Comparison of ENCODE assay signal across 8 mouse cellular contexts in the genomic region with DNA sequence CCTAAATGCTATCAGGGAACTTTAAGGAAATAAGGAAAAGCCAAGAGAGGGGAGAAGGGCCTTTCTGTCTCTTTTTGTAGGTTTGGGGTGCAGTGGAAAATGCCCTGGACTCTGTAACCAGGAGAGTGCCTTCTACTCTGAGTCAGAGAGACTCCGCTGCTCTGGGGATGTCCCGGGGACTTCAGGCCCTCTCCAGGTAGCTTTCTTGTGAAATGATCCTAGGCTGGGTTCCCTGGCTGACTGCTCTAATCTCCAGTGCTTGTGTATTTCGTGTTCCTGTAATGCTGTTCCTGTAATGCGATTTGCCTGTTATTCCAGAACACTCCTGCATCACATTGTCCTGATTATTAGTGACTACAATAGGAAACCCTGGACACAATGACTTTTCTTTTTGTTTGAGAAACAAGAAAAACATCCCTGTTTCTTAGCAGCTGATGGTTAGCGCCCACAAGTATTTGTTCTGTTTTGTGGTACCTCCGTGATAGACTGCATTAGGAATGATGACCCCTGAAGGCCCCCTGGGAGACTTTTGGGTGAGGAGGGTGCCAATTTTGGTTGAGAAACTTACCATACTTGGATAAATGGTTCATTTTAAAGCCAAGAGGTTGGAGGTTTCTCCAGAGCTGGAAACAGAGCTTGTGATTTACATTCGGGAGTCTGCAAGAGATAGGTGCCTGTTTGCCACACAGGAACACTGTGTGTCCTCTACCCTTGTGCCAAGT. TPM values are rescaled to one million over a fixed set of nuclear protein-coding genes. Genes with fewer than 3 reads are reported as not detected.
DNase-seq lines count a peak whose midpoint lies in the region; ATAC-seq lines count a peak whose summit lies in the region.

No protein-coding gene starts in this region.

- peak overlapping the region; percentile 82 for H3K4me3 ChIP-seq in embryonic facial prominence, embryonic 11.5 days (ENCODE audit: low read depth, low read length)
- H3K4me3 ChIP-seq in limb, embryonic 10.5 days = peak overlapping the region; percentile 89
- peak overlapping the region; percentile 85 for H3K4me3 ChIP-seq in neural tube, embryonic 13.5 days

- no peaks in the 10 kb centered on the region for H3K27me3 ChIP-seq in embryonic facial prominence, embryonic 11.5 days (ENCODE audit: control insufficient read depth, insufficient read depth, low read length)
- H3K27me3 ChIP-seq in limb, embryonic 10.5 days (ENCODE audit: low read depth, poor library complexity, severe bottlenecking) = no peaks in the 10 kb centered on the region
- no peaks in the 10 kb centered on the region for H3K27me3 ChIP-seq in neural tube, embryonic 13.5 days

- DNase-seq in frontal cortex, postnatal 36 days (ENCODE audit: low spot score in 2 of 2) = no peak
- DNase-seq in CD4-positive helper T cell, adult 2 months (ENCODE audit: low read depth, low spot score) = peak; percentile 58
- peak; percentile 3 for DNase-seq in embryonic facial prominence, embryonic 11.5 days (ENCODE audit: low spot score)
- peak; percentile 36 for DNase-seq in limb, embryonic 10.5 days (ENCODE audit: low spot score)
- no peak for DNase-seq in gastrocnemius, postnatal 10 days
- no peak for DNase-seq in adrenal gland, postnatal 4 days (ENCODE audit: low spot score in 2 of 2)

- H3K27ac ChIP-seq in embryonic facial prominence, embryonic 11.5 days (replicated peaks; ENCODE audit: low read depth, low read length) = no peak overlapping the region
- peak overlapping the region; percentile 94 for H3K27ac ChIP-seq in limb, embryonic 10.5 days
- H3K27ac ChIP-seq in neural tube, embryonic 13.5 days (replicated peaks) = peak overlapping the region; percentile 69; the same call in 1 of the 2 replicates

- no peaks in the 10 kb centered on the region for H3K36me3 ChIP-seq in embryonic facial prominence, embryonic 11.5 days (replicated peaks; ENCODE audit: control insufficient read depth, insufficient read depth, low read depth, low read length)
- H3K36me3 ChIP-seq in limb, embryonic 10.5 days = no peaks in the 10 kb centered on the region
- H3K36me3 ChIP-seq in neural tube, embryonic 13.5 days = no peaks in the 10 kb centered on the region

- H3K4me2 ChIP-seq in embryonic facial prominence, embryonic 11.5 days (ENCODE audit: low read depth, low read length) = peak overlapping the region; percentile 91
- H3K4me2 ChIP-seq in neural tube, embryonic 13.5 days = peak overlapping the region; percentile 88

- H3K4me1 ChIP-seq in embryonic facial prominence, embryonic 11.5 days (ENCODE audit: control insufficient read depth, insufficient read depth, low read length) = no peaks in the 10 kb centered on the region
- H3K4me1 ChIP-seq in limb, embryonic 10.5 days = peaks cover 15% of the 10 kb centered on the region
- peaks cover 16% of the 10 kb centered on the region for H3K4me1 ChIP-seq in neural tube, embryonic 13.5 days (replicated peaks)

- ATAC-seq in frontal cortex, adult (ENCODE audit: low TSS enrichment) = peak; percentile 32
- no peak for ATAC-seq in embryonic facial prominence, embryonic 11.5 days (replicated peaks; ENCODE audit: insufficient number of reproducible peaks, low FRiP score, low TSS enrichment, low read depth)
- ATAC-seq in neural tube, embryonic 13.5 days (ENCODE audit: low read depth) = peak; percentile 21; the same call in 1 of the 2 replicates

- H3K9me3 ChIP-seq in embryonic facial prominence, embryonic 11.5 days (replicated peaks; ENCODE audit: control insufficient read depth, low read length) = no peaks in the 10 kb centered on the region
- no peaks in the 10 kb centered on the region for H3K9me3 ChIP-seq in limb, embryonic 10.5 days (replicated peaks)
- H3K9me3 ChIP-seq in neural tube, embryonic 13.5 days = no peaks in the 10 kb centered on the region

- 28% methylated on average over 7 of the region's 7 CpGs for WGBS in embryonic facial prominence, embryonic 11.5 days
- WGBS in limb, embryonic 10.5 days = 32% methylated on average over 7 of the region's 7 CpGs
- 25% methylated on average over 7 of the region's 7 CpGs for WGBS in neural tube, embryonic 13.5 days

- H3K9ac ChIP-seq in embryonic facial prominence, embryonic 11.5 days (replicated peaks; ENCODE audit: low read length) = peak overlapping the region; percentile 86
- peak overlapping the region; percentile 85 for H3K9ac ChIP-seq in neural tube, embryonic 13.5 days

RNA-seq across cellular contexts. Expression of a gene that starts 0.9 kb away (rescaled TPM):
- 5.5 and 6.2 TPM in 2 replicates for polyA plus RNA-seq in embryonic facial prominence, embryonic 11.5 days (2014; fragmentation: Nextera tagmentation; extraction: Ambion mirVana)
- polyA plus RNA-seq in limb, embryonic 10.5 days (2016; fragmentation: Nextera tagmentation; extraction: Ambion mirVana) = 10.9 and 12.3 TPM in 2 replicates
- polyA plus RNA-seq in neural tube, embryonic 13.5 days (2015; fragmentation: Nextera tagmentation; extraction: Ambion mirVana) = 7.5 and 8.5 TPM in 2 replicates
- total RNA-seq in gastrocnemius, postnatal 10 days (2021) = 10 to 100 TPM; 30.2 to 37.6 TPM
- total RNA-seq in adrenal gland, postnatal 4 days (2021) = 10 to 100 TPM; 24.4 to 28.4 TPM

RNA-seq across cellular contexts. Expression of a gene that starts 45.1 kb away (rescaled TPM):
- polyA plus RNA-seq in embryonic facial prominence, embryonic 11.5 days (2014; fragmentation: Nextera tagmentation; extraction: Ambion mirVana) = 179 and 200 TPM in 2 replicates
- polyA plus RNA-seq in limb, embryonic 10.5 days (2016; fragmentation: Nextera tagmentation; extraction: Ambion mirVana) = 138 and 166 TPM in 2 replicates
- 192 TPM in 2 replicates for polyA plus RNA-seq in neural tube, embryonic 13.5 days (2015; fragmentation: Nextera tagmentation; extraction: Ambion mirVana)
- total RNA-seq in gastrocnemius, postnatal 10 days (2021) = 10 to 100 TPM; 60.0 to 65.4 TPM
- total RNA-seq in adrenal gland, postnatal 4 days (2021) = 10 to 100 TPM; 57.6 to 62.6 TPM

Comparison
In these comparisons a context has a peak if more than half of its experiments do, and no peak if none do; other contexts are left out.
1. DNase-seq: peak in CD4-positive helper T cell, adult 2 months (single experiment), embryonic facial prominence, embryonic 11.5 days (single experiment) and limb, embryonic 10.5 days (single experiment); none in frontal cortex, postnatal 36 days (0 of 2), gastrocnemius, postnatal 10 days (single experiment) and adrenal gland, postnatal 4 days (0 of 2).
2. Peak in every context shown above with its lines, with median percentiles within 50 percentile points of each other: H3K4me3 ChIP-seq.